Mouse (Mus musculus) lung, postnatal 0 days (tissue): ENCODE measurements at regions not wholly inside any gene's neighbourhood (a gene's known extent, or its start where the extent isn't known, plus 50 kb on each side); places are given as distances from the start of the nearest gene placed in this dataset.

Source experiments
- ATAC-seq: fragments of 200-750 bp; cut with Nextera tagmentation; 2 replicates; pipeline ENCODE4 v1.8.0; 2017; ENCODE audit warnings: moderate library complexity
- DNase-seq: peaks from one replicate; pipeline ENCODE4 v3.0.0-alpha.2; 2016; ENCODE audit warnings: low spot score
- H3K27ac ChIP-seq: fragments of 300-500 bp; sonication (generic); 2 replicates; pipeline ENCODE4 v1.5.1; 2014; ENCODE audit warnings: antibody characterized with exemption, mild to moderate bottlenecking, low read length, mixed read lengths
- H3K27me3 ChIP-seq: fragments of 300-500 bp; sonication (generic); replicated peaks from 2 replicates; pipeline ENCODE4 v1.6.1; 2014; ENCODE audit warnings: low read length, mixed read lengths; ENCODE audit not compliant: insufficient read depth
- H3K36me3 ChIP-seq: fragments of 300-500 bp; sonication (generic); 2 replicates; pipeline ENCODE4 v1.6.1; 2014; ENCODE audit warnings: low read length, mixed read lengths; ENCODE audit not compliant: insufficient read depth
- H3K4me1 ChIP-seq: fragments of 300-500 bp; sonication (generic); 2 replicates; pipeline ENCODE4 v1.6.1; 2014; ENCODE audit warnings: antibody characterized with exemption, low read depth, low read length, mixed read lengths; ENCODE audit not compliant: insufficient read depth
- H3K4me2 ChIP-seq: fragments of 300-500 bp; sonication (generic); replicated peaks from 2 replicates; pipeline ENCODE4 v1.6.1; 2014; ENCODE audit warnings: low read depth, mild to moderate bottlenecking, low read length, moderate library complexity, mixed read lengths
- H3K4me3 ChIP-seq: fragments of 300-500 bp; sonication (generic); 2 replicates; pipeline ENCODE4 v1.5.1; 2014; ENCODE audit warnings: low read depth, low read length
- H3K9ac ChIP-seq: fragments of 300-500 bp; sonication (generic); replicated peaks from 2 replicates; pipeline ENCODE4 v1.6.1; 2014; ENCODE audit warnings: low read depth, mild to moderate bottlenecking
- H3K9me3 ChIP-seq: fragments of 300-500 bp; sonication (generic); 2 replicates; pipeline ENCODE4 v1.6.1; 2016; ENCODE audit warnings: low read length, mixed read lengths
- CTCF ChIP-seq: IDR thresholded peaks from 2 replicates; pipeline ENCODE4 v1.5.1; 2016; ENCODE audit warnings: antibody characterized with exemption, mild to moderate bottlenecking
- EP300 ChIP-seq: IDR thresholded peaks from 2 replicates; pipeline ENCODE4 v1.6.1; 2016; ENCODE audit warnings: antibody characterized with exemption, mild to moderate bottlenecking, control low read depth
- WGBS: fragments of 180-500 bp; shearing (Covaris S2); extraction: QIAGEN DNeasy Blood & Tissue Kit; methylation state at CpG from one replicate; pipeline ENCODE4 v1.1.7; 2014; 5-methylcytosine and 5-hydroxymethylcytosine counted together

GRCm38 (mm10) chr5:69817035-69817434, 224.9 kb upstream of the Gnpda2 start:
- Histone ChIP-seq H3K4me3 (no peak overlapping the region), H3K4me1 (no peaks in the 10 kb centered on the region), H3K9ac (no peak overlapping the region), H3K9me3 (no peaks in the 10 kb centered on the region), H3K4me2 (no peak overlapping the region), H3K27me3 (no peaks in the 10 kb centered on the region), H3K27ac (no peak overlapping the region), H3K36me3 (no peaks in the 10 kb centered on the region)
- TF ChIP-seq EP300 = no peak
- no peak for TF ChIP-seq CTCF
- no peak for ATAC-seq
- 74% methylated on average over 5 of the region's 5 CpGs for WGBS
- no peak for DNase-seq

DNA sequence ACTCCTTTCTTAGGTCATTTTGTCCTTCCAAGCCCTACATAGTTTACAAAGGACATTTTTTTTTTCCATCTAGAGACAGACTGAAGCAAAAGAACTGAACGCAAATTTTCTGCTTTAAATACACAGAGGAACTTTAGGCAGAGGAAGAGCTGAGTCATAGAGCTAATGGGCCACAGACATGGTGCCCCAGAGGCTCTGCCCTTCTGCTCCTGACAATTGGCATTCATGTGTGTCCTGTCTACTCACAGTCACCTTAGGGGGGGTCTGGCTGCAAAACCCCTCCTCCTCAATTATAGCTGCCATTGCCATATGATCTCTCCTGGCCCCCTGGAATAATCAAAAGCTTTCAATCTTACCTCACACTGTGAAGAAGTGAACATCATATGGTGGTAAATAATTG, 223.2 kb upstream of the Gnpda2 start:
- no peak for ATAC-seq
- no peaks in the 10 kb centered on the region for H3K36me3 ChIP-seq
- H3K4me1 ChIP-seq = no peaks in the 10 kb centered on the region
- H3K9ac ChIP-seq = no peak overlapping the region
- no peak for DNase-seq
- TF ChIP-seq EP300 = no peak
- TF ChIP-seq CTCF = no peak
- no peaks in the 10 kb centered on the region for H3K9me3 ChIP-seq
- H3K27me3 ChIP-seq = no peaks in the 10 kb centered on the region
- no peak overlapping the region for H3K27ac ChIP-seq
- no peak overlapping the region for H3K4me3 ChIP-seq
- 24% methylated on average over 1 of the region's 1 CpGs for WGBS
- no peak overlapping the region for H3K4me2 ChIP-seq

DNA sequence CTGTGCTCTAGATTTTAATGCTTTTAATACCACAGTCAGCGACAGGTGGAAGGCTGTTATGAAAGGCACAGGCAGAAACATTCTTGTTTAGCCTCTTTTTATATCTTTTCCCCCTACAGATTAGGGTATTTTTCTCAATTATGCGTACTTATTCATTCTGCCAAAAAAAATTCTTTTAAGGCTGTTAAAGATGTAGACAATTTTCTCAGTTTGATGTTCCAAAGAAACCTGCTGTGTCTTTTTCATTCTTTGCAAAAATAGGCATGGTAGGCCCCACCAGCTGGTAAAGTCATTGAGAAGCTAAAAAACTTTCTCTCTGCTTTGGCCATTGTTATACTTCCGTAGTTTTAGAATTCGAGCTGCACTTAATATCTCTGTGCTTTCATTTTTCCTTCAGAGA, 210.5 kb upstream of the Gnpda2 start:
- TF ChIP-seq EP300 = no peak
- no peak for TF ChIP-seq CTCF
- H3K27me3 ChIP-seq = no peaks in the 10 kb centered on the region
- WGBS = 80% methylated on average over 4 of the region's 4 CpGs
- H3K4me1 ChIP-seq = no peaks in the 10 kb centered on the region
- no peaks in the 10 kb centered on the region for H3K9me3 ChIP-seq
- DNase-seq (no peak), ATAC-seq (no peak)
- H3K27ac ChIP-seq = no peak overlapping the region
- H3K4me2 ChIP-seq = no peak overlapping the region
- H3K36me3 ChIP-seq = no peaks in the 10 kb centered on the region
- no peak overlapping the region for H3K4me3 ChIP-seq
- no peak overlapping the region for H3K9ac ChIP-seq

- Histone ChIP-seq H3K36me3 (no peaks in the 10 kb centered on the region), H3K4me1 (no peaks in the 10 kb centered on the region), H3K4me3 (no peak overlapping the region), H3K27me3 (no peaks in the 10 kb centered on the region), H3K4me2 (no peak overlapping the region), H3K27ac (no peak overlapping the region), H3K9me3 (no peaks in the 10 kb centered on the region), H3K9ac (no peak overlapping the region)
- no peak for ATAC-seq
- DNase-seq = no peak
- TF ChIP-seq EP300 (no peak), CTCF (no peak)
- WGBS = 64% methylated on average over 3 of the region's 3 CpGs
These were observed 210.0 kb upstream of the Gnpda2 start for GRCm38 (mm10) chr5:69802101-69802500.

DNA sequence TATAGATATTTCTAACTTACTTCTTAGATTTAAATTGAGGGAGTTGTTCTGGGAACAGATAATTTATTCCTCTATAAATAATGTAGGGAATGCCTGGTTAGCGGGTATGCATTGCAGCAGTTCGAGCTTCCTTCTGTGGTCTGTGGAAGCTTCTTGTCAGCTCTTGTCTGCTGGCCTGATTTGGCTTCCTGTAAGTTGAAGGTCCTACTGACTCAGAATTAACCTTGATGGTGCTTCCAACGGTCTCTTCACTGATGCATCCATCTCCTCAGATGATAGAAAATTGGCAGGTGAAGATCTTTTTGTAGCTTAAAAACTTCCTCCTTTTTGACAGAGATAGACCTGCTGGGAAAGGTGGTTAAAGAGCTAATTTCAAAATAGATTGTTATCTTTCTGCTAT, 203.2 kb upstream of the Gnpda2 start:
- no peaks in the 10 kb centered on the region for H3K9me3 ChIP-seq
- no peaks in the 10 kb centered on the region for H3K4me1 ChIP-seq
- H3K27me3 ChIP-seq = no peaks in the 10 kb centered on the region
- no peak overlapping the region for H3K4me3 ChIP-seq
- ATAC-seq = no peak
- 61% methylated on average over 3 of the region's 3 CpGs for WGBS
- TF ChIP-seq EP300 (no peak), CTCF (no peak)
- no peak overlapping the region for H3K4me2 ChIP-seq
- H3K9ac ChIP-seq = no peak overlapping the region
- no peaks in the 10 kb centered on the region for H3K36me3 ChIP-seq
- no peak for DNase-seq
- H3K27ac ChIP-seq = no peak overlapping the region

DNA sequence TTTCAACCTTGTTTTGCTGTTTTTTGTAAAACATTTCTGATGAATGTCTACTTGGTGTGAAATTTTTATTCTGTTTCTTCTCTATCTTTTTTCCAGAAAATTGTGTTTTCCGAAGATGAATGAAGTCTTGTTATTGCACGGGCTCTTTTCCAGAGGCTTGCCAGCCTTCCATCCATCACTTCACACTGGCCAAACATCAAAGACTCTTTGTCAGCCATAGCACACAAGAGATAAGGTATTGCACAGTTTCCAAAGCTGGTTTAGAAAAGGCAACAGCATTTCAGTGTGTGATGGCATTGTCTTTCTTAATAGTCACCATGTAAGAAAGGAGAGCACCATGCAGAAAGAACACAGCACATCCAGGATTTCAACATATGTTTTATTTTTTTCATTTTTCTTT, 202.5 kb upstream of the Gnpda2 start:
- TF ChIP-seq EP300 = no peak
- no peak for TF ChIP-seq CTCF
- H3K27ac ChIP-seq = no peak overlapping the region
- no peak overlapping the region for H3K9ac ChIP-seq
- 25% methylated on average over 2 of the region's 2 CpGs for WGBS
- no peaks in the 10 kb centered on the region for H3K9me3 ChIP-seq
- ATAC-seq (no peak), DNase-seq (no peak)
- H3K4me1 ChIP-seq = no peaks in the 10 kb centered on the region
- H3K4me2 ChIP-seq = no peak overlapping the region
- no peak overlapping the region for H3K4me3 ChIP-seq
- no peaks in the 10 kb centered on the region for H3K27me3 ChIP-seq
- H3K36me3 ChIP-seq = no peaks in the 10 kb centered on the region

- no peak overlapping the region for H3K27ac ChIP-seq
These were observed 164.8 kb upstream of the Gnpda2 start for GRCm38 (mm10) chr5:69756769-69757485.

More at GRCm38 (mm10) chr5:69756769-69757485, 164.8 kb upstream of the Gnpda2 start:
- Histone ChIP-seq H3K36me3 (no peaks in the 10 kb centered on the region), H3K4me3 (no peak overlapping the region), H3K9me3 (no peaks in the 10 kb centered on the region), H3K4me2 (no peak overlapping the region), H3K4me1 (no peaks in the 10 kb centered on the region), H3K27me3 (no peaks in the 10 kb centered on the region), H3K9ac (no peak overlapping the region)
- WGBS = 82% methylated on average over 3 of the region's 3 CpGs
- DNase-seq = no peak
- TF ChIP-seq EP300 (no peak), CTCF (no peak)
- ATAC-seq = no peak
